Mouse (Mus musculus) adrenal gland, postnatal 10 days (tissue): Measurements from ENCODE around the gene Scnn1a. TPM values are rescaled to one million over a fixed set of nuclear protein-coding genes. Genes with fewer than 3 reads are reported as not detected.
"Not testable (repeated sequence)": the region's sequence is repeated elsewhere in the genome, so short reads cannot be mapped to it uniquely, and the experiment has no call there.

Experiments
- DNase-seq: peaks from one replicate; pipeline ENCODE4 v3.0.0; 2021; ENCODE audit warnings: mixed read lengths
- long read RNA-seq, 2 experiments: library from polyadenylated mRNA; stranded (forward); transcript quantifications; one replicate each; pipeline ENCODE4 v2.0.0; 2021
- total RNA-seq, 2 experiments: library from RNA; stranded (reverse); gene quantifications; 2 replicates each; pipeline ENCODE4 v1.2.3; 2021

The Scnn1a gene
- total RNA-seq: 1 to 10 TPM in 1 of 2 experiments, under 1 TPM in 1; 0.84 to 1.2 TPM
- long read RNA-seq, experiment 1: 0 reads
- long read RNA-seq, experiment 2, partial matches to known transcripts: 2 of 5 reads
- long read RNA-seq, experiment 2, other reads (novel, unspliced or antisense): 1 of 5 reads

DNA sequence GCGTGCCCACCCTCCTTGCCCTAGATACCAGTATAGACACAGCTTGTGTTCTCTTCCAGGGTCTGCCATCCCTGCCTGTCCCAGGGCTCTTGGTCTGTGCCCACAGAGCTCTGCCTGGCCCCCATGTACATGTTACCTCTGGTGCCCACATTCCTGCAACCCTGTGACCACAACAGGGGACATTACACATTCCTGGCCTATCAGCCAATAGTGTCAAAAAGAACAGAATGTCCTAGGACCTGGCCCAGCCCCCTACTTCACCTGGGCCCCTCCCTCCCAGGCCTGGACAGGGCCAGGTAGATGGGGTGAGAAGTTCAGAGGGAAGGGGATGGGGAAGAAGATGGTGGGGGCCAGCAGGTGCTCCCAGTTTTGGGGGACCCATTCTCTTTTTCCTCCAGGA is at the start of gene Scnn1a:
Gene Scnn1a, plus strand, starts transcription at position 337 of the 400 bp plus-strand sequence.
- no peak for DNase-seq

DNA sequence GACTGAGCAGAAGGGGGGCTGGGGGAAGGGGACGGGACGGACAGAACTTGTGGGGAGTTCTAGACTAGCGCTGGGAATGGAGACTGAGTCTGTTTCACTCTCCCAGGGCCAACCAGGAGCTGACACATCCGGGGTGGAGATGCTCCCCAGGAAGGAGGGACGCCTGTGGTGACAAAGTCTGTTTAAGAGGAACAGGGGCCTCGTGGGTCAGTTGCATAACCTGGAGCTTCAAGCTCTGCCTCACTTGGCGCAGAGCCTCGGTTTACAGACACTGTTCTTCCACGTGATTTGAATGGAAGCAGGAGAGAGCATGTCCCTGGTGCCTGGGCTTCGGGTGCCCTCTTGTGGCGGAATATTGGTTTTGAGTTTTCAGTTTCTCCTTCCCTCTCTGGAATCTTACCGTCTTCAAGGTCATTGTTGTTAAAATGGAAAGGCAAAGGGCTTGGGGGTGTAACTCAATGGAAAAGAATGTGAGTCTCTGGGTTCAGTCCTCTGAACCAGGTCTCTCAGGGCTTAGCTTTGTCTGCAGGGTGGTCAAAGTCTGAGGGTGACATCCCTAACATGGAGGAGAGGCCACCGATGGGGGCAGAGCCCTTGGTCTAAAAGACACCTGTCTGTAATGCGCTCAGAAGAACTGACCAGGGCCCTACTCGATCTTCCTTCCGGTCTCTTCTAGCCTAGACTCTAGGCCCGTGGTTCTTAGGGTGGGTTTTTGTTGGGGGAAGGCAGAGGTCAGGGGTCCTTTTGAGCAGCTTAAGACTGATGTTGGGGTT is 48.8 kb upstream of the Scnn1a start:
- peak; percentile 94 for DNase-seq

DNA sequence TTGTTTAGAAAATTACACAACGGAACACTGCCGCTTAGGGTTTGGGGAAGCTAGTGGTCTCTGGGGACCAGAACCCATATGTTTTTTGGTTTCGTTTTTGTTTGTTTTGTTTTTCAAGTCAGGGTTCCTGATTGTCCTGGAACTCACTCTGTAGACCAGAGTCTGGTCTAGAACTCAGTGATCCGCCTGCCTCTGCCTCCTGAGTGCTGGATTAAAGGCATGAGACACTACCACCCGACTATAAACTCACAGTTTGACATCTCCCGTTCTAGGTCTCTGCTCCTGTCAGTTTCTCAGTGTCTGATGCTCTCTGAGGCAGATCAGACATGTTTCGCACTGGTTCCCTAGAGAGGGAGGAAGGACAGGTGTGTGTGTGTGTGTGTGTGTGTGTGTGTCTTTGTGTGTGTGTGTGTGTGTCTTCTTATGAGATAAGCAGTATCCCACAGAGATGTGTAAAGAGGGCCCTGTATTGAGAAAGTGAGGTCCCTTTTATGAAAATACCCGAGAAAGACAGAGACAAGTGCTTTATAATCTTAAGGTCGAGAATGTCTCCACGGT is 48.2 kb upstream of the Scnn1a start:
- no peak for DNase-seq

DNA sequence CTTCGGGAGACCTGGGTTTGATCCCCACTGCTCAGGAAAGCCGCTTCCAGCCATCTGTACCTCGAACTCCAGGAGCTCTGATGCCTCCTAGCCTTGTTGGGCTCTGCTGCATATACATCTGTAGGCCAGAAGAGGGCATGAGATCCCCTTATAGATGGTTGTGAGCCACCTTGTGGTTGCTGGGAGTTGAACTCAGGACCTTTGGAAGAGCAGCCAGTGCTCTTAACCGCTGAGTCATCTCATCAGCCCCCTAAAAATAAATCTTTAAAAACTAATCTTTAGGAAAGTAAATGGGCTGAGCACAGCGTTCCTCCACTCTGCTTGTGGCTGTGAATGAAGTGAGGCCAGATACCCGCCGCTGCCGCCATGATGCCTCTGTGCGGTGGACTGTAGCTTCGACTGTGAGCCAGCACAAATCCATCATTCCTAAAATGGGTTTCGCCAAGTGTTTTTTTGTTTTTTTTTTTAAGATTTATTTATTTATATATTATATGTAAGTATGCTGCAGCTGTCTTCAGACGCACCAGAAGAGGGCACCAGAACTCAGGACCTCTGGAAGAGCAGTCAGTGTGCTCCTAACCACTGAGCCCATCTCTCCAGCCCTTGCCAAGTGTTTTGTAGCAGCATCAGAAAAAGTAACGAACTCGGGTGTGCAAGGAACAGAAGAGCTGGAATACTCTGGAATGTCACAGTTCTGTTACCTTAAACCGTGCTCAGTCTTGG is 45.5 kb upstream of the Scnn1a start:
- DNase-seq: peak; percentile 60

DNA sequence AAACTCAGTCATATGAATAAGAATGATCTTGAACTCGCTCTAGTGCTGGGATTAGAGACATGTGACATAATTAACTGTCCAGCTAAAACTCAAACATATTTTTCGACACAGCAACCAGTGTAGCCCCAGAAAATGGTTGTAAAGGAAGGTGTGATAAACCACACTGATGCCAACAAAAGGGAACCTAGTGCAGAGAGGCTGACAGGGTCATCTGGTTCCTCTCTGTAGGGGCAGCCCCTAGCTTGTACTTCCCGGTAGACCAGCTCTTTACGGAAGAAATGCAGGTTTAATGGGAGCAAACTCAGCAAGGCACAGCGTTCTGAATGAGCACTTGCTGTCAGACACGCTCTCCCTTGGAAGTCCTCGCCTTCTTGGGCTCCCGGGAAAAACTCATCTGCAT is 40.7 kb upstream of the Scnn1a start:
- no peak for DNase-seq

DNA sequence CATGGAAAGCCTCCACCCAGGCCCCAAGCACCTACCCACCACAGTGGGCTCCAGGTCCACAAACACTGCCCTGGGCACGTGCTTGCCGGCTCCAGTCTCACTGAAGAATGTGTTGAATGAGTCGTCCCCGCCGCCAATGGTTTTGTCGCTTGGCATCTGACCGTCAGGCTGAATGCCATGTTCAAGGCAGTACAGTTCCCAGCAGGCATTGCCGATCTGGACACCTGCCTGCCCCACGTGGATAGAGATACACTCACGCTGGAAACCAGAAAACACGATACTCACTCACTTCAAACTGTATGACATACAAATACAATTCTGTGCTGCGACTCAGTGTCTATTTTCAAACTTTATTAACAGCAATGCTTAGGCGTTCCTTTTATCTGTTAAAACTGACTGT is 37.7 kb upstream of the Scnn1a start:
- not testable (repeated sequence) for DNase-seq

DNA sequence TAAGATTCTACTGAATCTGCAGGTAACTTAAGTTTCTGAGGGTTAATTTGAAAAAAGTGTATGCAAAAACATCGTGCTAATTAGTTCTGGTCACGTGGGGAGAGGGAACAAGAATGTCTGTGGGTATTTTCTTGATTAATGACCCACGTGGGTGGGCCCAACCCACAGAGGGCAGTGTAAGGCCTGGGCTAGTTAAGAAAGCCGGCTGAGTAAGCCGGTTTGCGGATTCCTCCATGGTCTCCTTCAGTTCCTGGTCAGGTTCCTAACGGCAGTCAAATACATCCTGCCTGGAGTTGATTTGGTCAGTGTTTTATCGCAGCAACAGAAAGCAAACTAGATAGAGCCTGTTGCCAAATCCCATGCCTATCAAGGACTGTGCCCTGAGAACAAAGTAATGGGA is 36.2 kb upstream of the Scnn1a start:
- DNase-seq: no peak

DNA sequence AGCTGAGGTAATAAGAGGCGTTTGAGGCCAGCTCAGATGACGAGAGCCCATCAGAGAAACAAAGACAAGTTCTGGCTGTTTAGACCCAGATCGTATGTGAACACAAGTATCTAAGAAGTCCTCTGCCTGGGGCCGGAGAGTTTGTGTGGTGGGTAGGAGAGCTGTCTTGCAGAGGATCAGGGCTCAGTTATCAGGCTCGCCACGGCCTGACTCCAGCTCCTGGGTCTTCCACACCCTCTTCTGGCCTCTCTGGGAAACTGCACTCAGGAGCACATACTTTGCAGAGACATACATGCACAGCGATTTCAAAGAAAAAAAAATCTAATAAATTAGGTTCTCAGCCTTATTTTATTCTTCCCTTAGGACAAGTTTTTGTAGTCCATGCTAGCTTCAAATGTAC is 35.7 kb upstream of the Scnn1a start:
- DNase-seq: no peak

DNA sequence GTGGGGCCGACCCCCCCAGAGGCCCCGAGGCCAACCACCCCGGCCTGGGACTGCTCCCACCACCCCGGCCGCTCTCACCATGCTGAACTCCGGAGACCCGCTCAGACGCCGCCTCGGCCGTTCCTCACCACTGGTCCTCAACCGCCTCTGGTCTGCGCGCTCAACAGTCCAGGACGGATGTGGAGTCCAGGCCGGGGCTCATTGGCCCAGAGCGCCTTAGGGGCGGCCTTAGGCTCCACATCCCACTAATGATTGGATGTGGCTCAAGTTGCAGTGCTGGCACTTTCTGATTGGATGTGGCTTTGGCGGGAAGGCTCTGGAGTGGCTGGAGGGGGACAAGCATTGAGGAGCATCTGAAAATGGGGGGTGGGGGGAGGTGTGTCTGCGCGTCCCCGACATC is 34.6 kb upstream of the Scnn1a start, which contains the start of gene Tuba3a:
Gene Tuba3a, minus strand, starts transcription at position 153 of the 400 bp plus-strand sequence.
- DNase-seq: no peak

DNA sequence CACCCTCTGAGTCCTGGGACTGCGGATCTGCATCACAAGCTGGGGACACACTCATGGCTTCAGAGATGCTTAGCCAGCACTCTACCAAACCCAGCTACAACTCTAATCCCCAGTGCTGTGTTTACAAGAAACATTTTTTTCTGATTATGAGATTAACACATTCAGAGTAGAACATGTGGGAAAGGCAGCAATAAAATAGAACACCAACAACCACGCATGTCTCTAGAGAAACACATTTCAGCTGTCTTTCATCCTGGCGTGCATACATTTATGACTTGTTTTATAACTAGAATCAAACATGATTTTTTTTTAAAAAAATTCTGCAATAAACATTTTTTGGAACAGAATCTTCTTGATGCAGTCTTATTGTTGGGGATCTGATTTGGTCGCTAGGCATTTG is 33.5 kb upstream of the Scnn1a start:
- DNase-seq: no peak

DNA sequence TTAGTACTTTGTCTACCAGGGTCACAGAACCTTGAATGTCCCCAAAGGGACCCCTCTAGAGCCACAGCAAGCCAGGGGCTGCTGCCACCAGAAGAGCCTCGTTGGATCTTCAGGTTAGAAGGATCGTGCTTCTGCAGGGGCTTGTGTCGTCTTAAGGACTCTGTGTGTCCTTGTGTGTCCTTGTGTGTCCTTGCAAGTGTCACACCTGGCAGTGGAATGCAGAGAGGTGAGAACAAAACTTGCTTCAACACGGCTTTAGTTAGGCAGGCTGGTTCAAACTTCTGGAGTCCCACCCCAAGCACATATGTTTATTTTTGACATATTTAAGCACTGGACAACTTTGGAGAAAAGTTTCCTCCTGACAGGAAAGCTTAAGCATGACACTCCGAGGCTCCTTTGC is 31.7 kb upstream of the Scnn1a start:
- DNase-seq: no peak

DNA sequence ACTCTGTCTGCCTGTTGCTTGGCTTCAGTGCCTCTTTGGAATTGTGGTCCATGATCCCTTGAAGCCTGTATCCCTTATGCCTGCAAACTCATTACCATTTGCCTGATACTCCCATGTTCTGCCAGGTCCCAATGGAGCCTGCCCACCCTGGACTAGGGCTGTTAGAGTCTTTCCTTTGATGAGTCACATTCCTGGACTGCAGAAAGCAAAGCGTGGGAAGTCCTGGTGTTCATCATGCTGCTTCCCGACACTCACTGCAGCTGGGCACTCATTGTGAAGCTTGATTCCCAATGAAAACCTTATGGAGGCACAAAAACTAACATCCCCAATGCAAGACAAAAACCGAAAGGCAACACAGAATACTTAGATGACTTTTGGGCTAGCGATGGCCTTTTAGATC is 29.1 kb upstream of the Scnn1a start:
- no peak for DNase-seq

DNA sequence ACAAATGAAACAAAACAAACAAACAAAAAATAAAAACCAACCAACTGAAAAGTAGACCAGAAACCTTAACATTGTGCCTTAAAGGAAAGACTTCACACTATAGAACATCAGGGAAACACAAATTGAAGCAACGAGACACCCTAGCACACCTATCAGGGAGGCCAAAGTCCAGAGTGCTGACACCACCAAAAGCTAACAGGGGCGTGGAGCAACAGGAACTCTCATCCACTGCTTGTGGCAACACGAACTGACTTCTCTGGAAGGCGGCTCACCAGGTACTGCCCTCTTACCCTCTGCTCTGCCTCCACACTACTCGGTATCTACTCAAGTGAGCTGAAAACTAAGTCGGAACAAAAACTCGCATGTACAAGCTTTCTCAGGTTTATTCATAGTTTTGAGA is 28.2 kb upstream of the Scnn1a start:
- no peak for DNase-seq

DNA sequence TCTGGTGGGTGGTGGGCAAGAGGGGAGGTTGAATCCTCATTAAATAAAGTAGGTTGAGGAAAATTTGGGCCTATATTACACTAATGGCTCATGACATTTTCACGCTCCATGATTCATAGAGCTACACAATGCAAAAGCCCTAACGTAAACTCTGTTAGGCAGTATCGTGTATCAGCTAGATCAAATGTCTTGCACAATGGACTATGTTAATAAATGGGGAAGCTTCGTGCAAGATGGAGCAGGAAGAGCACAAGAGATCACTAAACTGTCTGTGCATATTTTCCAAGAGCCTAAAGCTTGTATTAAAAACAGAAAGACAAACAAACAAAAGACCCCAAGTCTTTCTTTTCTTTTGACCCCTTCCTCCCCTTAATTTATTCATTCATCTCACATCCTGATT is 26.4 kb upstream of the Scnn1a start:
- DNase-seq: no peak

DNA sequence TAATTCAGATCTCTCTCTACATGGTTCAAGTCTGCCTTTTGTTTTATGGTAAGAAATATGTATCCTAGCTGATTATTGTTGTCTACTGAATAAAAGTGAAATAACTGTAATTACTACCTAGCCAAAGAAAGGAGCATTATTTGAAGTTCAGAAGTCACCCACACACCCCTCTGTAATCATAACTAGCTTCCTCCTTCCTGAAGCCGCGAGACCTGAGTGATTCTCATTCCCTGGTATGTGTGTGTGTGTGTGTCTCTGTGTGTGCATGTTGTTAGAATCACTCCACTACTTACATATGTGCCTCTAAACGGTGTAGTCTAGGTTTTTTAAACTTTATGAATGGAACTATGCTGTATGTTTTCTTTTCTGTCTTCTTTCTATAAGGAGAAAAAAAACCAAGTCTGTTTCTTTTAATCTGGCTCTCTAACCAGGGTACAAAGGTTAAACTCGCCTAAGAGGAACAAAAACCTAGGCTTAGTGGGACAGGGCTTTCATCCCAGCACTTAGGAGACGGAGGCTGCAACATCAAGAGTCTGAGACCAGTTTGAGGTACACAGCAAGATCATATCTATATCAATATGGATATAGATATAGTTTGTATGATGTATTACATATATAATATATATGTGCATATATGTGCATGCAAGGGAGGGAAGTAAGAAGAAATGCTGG is 23.2 kb upstream of the Scnn1a start:
- DNase-seq: no peak

DNA sequence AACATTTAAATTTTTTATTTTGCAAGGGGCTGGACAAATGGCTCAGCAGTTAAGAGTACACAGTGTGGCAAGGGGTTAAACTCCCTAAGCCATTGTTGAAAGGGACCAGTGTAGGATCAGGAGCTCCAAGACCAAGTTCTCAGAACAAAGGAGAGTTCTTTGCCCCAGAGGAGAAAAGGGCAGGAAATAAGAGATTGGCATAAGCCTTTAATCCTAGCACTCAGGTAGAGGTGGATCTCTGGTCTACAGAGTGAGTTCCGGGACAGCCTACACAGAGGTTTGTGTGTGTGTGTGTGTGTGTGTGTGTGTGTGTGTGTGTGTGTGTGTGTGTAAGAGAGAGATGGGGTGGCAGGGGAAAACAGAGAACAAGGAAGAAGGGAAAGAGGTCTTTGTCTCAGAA is 19.5 kb upstream of the Scnn1a start:
- DNase-seq: no peak

DNA sequence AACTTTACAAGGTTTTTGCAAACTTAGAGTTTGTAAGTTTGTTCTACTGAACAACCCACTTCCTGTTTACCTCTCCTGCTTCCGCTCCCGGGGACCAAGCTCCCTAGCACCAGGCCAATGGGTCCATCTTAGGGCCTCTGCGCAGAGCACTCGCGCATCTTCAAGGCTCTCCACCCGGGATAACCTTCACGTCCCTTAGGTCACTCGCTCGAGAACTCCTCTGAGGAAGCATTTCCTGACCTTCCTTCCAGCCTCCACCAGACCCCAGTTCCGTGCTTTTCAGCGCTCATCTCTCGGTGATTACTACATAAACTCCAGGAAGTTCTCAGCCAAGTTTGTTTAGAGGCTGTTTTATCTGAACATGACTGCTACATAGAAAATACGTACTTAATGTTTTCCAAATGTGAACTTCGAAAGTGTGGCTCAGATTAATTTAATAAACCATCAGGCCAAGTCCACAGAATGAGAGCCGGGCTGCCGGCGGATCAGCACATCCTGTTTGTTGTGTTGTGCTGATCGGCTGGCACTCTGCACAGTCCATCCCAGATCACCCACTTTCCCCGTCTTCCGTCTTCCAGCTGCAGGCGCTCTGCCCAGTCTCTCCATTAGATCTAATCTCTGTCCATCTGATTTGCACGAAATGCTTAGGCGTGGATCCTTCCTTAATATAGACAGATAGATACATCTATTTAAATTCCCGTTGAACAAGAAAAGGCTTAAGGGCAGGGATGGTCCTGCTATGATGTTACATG is 18.1 kb upstream of the Scnn1a start:
- no peak for DNase-seq

DNA sequence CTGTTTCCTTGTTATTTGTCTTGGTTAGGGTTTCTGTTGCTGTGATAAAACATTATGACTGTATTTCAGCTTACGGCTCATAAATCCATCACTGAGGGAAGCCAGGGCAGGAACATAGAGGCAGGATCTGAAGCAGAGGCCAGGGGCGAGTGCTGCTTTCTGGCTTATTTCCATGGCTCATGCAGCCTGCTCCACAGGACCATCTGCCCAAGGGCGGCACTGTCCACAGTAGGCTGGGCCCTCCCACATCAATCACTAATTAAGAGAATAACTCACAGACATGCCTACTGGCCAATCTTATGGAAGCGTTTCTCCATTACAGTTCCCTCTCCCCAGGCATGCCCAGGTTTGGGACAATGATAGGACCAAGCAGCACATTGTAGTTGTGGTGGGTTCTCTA is 17.2 kb upstream of the Scnn1a start:
- no peak for DNase-seq

DNA sequence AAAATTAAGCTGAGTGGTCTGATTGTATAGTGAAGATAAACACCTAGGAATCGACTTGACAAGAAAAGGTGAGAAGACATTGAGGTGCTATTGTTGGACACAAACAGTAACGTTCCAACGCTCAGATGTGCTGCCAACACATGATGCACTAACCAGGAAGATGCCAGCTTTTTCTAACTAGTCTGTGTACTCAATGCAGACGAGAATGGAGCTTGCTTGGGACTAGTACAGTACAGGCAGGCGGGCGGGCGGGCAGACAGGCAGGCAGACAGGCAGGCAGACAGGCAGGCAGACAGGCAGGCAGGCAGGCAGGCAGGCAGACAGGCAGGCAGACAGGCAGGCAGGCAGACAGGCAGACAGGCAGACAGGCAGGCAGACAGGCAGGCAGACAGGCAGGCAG is 16.1 kb upstream of the Scnn1a start:
- not testable (repeated sequence) for DNase-seq

DNA sequence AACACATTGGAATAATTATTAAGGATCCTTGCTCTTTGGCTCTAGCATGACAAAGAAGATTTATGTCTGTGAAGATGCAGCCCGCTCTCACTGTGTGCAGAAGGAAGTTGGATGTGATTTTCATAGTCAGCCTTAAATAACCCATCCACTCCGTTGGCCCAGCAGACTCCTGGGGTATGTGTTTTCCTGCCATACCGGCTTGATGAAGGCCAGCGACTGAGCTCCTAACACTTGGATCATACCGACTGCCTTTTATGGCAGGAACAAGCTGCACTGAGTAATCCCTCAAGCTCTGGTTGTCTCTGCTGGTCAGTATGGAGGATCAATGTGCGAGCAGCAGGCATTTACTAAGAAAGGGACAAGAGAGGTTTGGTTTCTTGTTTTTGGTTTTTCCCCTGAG is 15.0 kb upstream of the Scnn1a start:
- DNase-seq: no peak

DNA sequence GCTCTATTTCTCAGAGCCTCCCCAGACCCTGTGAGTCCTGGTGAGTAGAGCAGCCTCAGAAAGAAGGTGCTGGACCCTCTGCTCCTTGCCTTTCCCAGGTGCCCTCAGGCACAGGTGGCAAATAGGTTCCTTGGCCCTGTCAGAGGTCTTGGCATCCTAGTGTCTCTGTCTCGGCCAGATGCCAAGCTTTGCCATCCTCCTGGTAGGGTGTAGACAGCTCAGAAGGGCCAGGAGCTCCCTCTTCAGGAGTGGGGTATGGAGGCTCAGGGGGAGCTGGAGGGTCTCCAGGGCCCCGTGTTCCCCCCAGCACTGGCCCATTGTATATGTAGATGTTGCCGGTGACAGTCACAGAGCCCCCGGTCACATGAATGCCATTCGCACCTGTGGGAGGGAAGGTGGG is 13.4 kb upstream of the Scnn1a start:
- no peak for DNase-seq

DNA sequence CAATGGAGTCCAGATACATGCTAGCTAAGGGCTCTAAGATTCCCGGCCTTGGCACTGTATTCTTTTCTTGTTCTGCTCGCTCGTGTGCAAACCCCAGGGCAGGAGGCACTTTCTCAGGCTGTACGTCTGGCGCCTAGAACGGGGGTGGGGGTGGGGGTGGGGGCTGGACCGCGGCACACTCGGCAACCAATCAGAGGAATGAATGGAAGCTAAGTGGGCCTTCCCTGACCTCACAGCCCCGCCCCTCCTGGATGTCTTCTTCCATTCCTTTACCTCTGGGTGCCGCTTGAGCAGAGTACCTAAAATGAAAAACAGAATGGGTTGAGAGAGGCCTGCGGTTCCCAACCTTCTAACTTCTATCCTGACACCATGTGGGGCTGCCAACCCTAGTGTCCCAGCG is 11.5 kb upstream of the Scnn1a start:
- DNase-seq: no peak
